Mouse (Mus musculus) skeletal muscle tissue, postnatal 0 days (tissue): ENCODE measurements around the gene Anapc10. TPM values are rescaled to one million over a fixed set of nuclear protein-coding genes. Genes with fewer than 3 reads are reported as not detected.

Experiments
- polyA plus RNA-seq: library from polyadenylated mRNA; unstranded; fragments of >200 nt; fragmentation: Nextera tagmentation; extraction: Ambion mirVana; gene quantifications from 2 replicates; pipeline ENCODE4 v1.2.1, GENCODE M21; 2015

The Anapc10 gene
- 19.7 and 21.7 TPM in 2 replicates for polyA plus RNA-seq

GRCm38 (mm10) chr8:79711064-79711961 is at the start of gene Anapc10, which contains the start of gene Abce1:
Gene Anapc10 (plus strand): TSS chr8:79711820.
Gene Abce1 (minus strand): TSS chr8:79711740.

Other genes with a start within 250 kb of the Anapc10 start
- 9.1 and 11.4 TPM in 2 replicates for gene Otud4, start 72.2 kb upstream of the Anapc10 start, polyA plus RNA-seq
- gene Abce1, start 80 bp upstream of the Anapc10 start, polyA plus RNA-seq: 31.4 and 32.6 TPM in 2 replicates